In genomic region chr7:29953086-29953485, GRCm38 (mm10) we compare ENCODE assay signal across 8 mouse cellular contexts. TPM values are rescaled to one million over a fixed set of nuclear protein-coding genes. Genes with fewer than 3 reads are reported as not detected.
DNase-seq lines count a peak whose midpoint lies in the region; ATAC-seq and TF ChIP-seq lines count a peak whose summit lies in the region.

No protein-coding gene starts in this region.

- H3K9me3 ChIP-seq in megakaryocyte, embryonic 14.5 days = peaks cover 9% of the 10 kb centered on the region
- H3K9me3 ChIP-seq in limb, embryonic 12.5 days = no peaks in the 10 kb centered on the region

- H3K27me3 ChIP-seq in cerebellum, adult 2 months (ENCODE audit: control insufficient read depth, insufficient read depth, low read length) = no peaks in the 10 kb centered on the region
- no peaks in the 10 kb centered on the region for H3K27me3 ChIP-seq in megakaryocyte, embryonic 14.5 days (replicated peaks)
- no peaks in the 10 kb centered on the region for H3K27me3 ChIP-seq in limb, embryonic 12.5 days
- no peaks in the 10 kb centered on the region for H3K27me3 ChIP-seq in small intestine, adult 2 months (ENCODE audit: control insufficient read depth, insufficient read depth, low read length)

- no peak for DNase-seq in cerebellum, adult 2 months
- DNase-seq in right cerebral cortex, postnatal 14 days = no peak
- DNase-seq in thymus, adult 18-20 months = no peak

- no peak for TF ChIP-seq POLR2A in cerebellum, adult 2 months (IDR thresholded peaks at IDR 0.05; ENCODE audit: borderline replicate concordance, insufficient read depth, low read length)
- TF ChIP-seq POLR2A in small intestine, adult 2 months (IDR thresholded peaks at IDR 0.05; ENCODE audit: low read depth, low read length) = no peak

- H3K4me2 ChIP-seq in limb, embryonic 12.5 days = peak overlapping the region; percentile 59

- H3K4me1 ChIP-seq in cerebellum, adult 2 months (ENCODE audit: control insufficient read depth, insufficient read depth, low read length) = no peaks in the 10 kb centered on the region
- peaks cover 17% of the 10 kb centered on the region for H3K4me1 ChIP-seq in megakaryocyte, embryonic 14.5 days
- H3K4me1 ChIP-seq in limb, embryonic 12.5 days (replicated peaks) = peaks cover 4% of the 10 kb centered on the region; the same call in 1 of the 2 replicates
- no peaks in the 10 kb centered on the region for H3K4me1 ChIP-seq in small intestine, adult 2 months (ENCODE audit: control insufficient read depth, insufficient read depth, insufficient read length, low read length)

- peak overlapping the region; percentile 50 for H3K4me3 ChIP-seq in cerebellum, adult 2 months (replicated peaks; ENCODE audit: insufficient read depth, low read depth, low read length)
- peak overlapping the region; percentile 95 for H3K4me3 ChIP-seq in megakaryocyte, embryonic 14.5 days (replicated peaks)
- H3K4me3 ChIP-seq in limb, embryonic 12.5 days (replicated peaks) = peak overlapping the region; percentile 74
- H3K4me3 ChIP-seq in small intestine, adult 2 months (ENCODE audit: low read depth, low read length) = 0 out of 2 replicates have a peak overlapping the region, but pooled peaks have one; percentile 78

- H3K9ac ChIP-seq in limb, embryonic 12.5 days (replicated peaks) = peak overlapping the region; percentile 89

- TF ChIP-seq CTCF in cerebellum, adult 2 months (IDR thresholded peaks at IDR 0.05; ENCODE audit: borderline replicate concordance, insufficient read depth, low read depth, low read length) = no peak
- TF ChIP-seq CTCF in small intestine, adult 2 months (IDR thresholded peaks at IDR 0.05; ENCODE audit: extremely low read depth, insufficient read length, insufficient replicate concordance, low read depth, low read length) = no peak

- peak overlapping the region; percentile 83; the same call in 1 of the 2 replicates for H3K27ac ChIP-seq in cerebellum, adult 2 months (ENCODE audit: insufficient read depth, low read length)
- H3K27ac ChIP-seq in limb, embryonic 12.5 days = peak overlapping the region; percentile 96
- no peak overlapping the region for H3K27ac ChIP-seq in small intestine, adult 2 months (ENCODE audit: insufficient read depth, low read depth, low read length)

- no peak for ATAC-seq in cerebellum, adult (ENCODE audit: insufficient number of reproducible peaks, low FRiP score, low TSS enrichment)
- ATAC-seq in megakaryocyte, adult 5-6 weeks (ENCODE audit: poor library complexity, severe bottlenecking) = no peak
- ATAC-seq in limb, embryonic 12.5 days (ENCODE audit: insufficient number of reproducible peaks, insufficient read depth, low FRiP score, low TSS enrichment, low read depth) = no peak

- H3K36me3 ChIP-seq in megakaryocyte, embryonic 14.5 days (replicated peaks; ENCODE audit: low read length) = peaks cover 28% of the 10 kb centered on the region
- H3K36me3 ChIP-seq in limb, embryonic 12.5 days = peaks cover 30% of the 10 kb centered on the region
- H3K36me3 ChIP-seq in small intestine, adult 2 months (ENCODE audit: control insufficient read depth, insufficient read depth, low read length) = no peaks in the 10 kb centered on the region; the same call in 1 of the 2 replicates

- WGBS in cerebellum, adult 2 months = 21% methylated on average over 10 of the region's 10 CpGs
- 37% methylated on average over 10 of the region's 10 CpGs for WGBS in limb, embryonic 12.5 days
- WGBS in small intestine, adult 2 months = 35% methylated on average over 10 of the region's 10 CpGs

RNA-seq across cellular contexts. Expression of gene Zfp74, which starts 0.8 kb away (rescaled TPM):
- 15.4 and 17.3 TPM in 2 replicates for polyA plus RNA-seq in cerebellum, adult 2 months (2012; rRNA removed)
- polyA plus RNA-seq in megakaryocyte, embryonic 14.5 days (2012; ENCODE audit: insufficient read depth, low replicate concordance) = 1.2 TPM in 1 of 2 replicates, not detected in the other
- total RNA-seq in megakaryocyte, adult 5-6 weeks (2015) = 6.7 and 6.9 TPM in 2 replicates
- 2.9 and 3.5 TPM in 2 replicates for total RNA-seq in megakaryocyte, adult 5-6 weeks (2017)
- polyA plus RNA-seq in limb, embryonic 12.5 days (2016; fragmentation: Nextera tagmentation; extraction: Ambion mirVana) = 15.5 and 18.0 TPM in 2 replicates
- polyA plus RNA-seq in small intestine, adult 2 months (2012; rRNA removed) = 0.38 and 2.7 TPM in 2 replicates

RNA-seq across cellular contexts. Expression of gene Zfp568, which starts 30.7 kb away (rescaled TPM):
- 3.3 and 4.2 TPM in 2 replicates for polyA plus RNA-seq in cerebellum, adult 2 months (2012; rRNA removed)
- polyA plus RNA-seq in megakaryocyte, embryonic 14.5 days (2012; ENCODE audit: insufficient read depth, low replicate concordance) = 0.43 and 0.93 TPM in 2 replicates
- 4.9 and 7.0 TPM in 2 replicates for total RNA-seq in megakaryocyte, adult 5-6 weeks (2015)
- total RNA-seq in megakaryocyte, adult 5-6 weeks (2017) = 14.6 and 15.1 TPM in 2 replicates
- 31.5 and 33.0 TPM in 2 replicates for polyA plus RNA-seq in limb, embryonic 12.5 days (2016; fragmentation: Nextera tagmentation; extraction: Ambion mirVana)
- 1.3 and 2.3 TPM in 2 replicates for polyA plus RNA-seq in small intestine, adult 2 months (2012; rRNA removed)

RNA-seq across cellular contexts. Expression of gene Zfp383, which starts 45.1 kb away (rescaled TPM):
- polyA plus RNA-seq in cerebellum, adult 2 months (2012; rRNA removed) = 13.4 and 14.0 TPM in 2 replicates
- polyA plus RNA-seq in megakaryocyte, embryonic 14.5 days (2012; ENCODE audit: insufficient read depth, low replicate concordance) = not detected in 2 replicates
- 1.5 and 1.7 TPM in 2 replicates for total RNA-seq in megakaryocyte, adult 5-6 weeks (2015)
- total RNA-seq in megakaryocyte, adult 5-6 weeks (2017) = 0.37 and 2.0 TPM in 2 replicates
- polyA plus RNA-seq in limb, embryonic 12.5 days (2016; fragmentation: Nextera tagmentation; extraction: Ambion mirVana) = 6.7 TPM in 2 replicates
- polyA plus RNA-seq in small intestine, adult 2 months (2012; rRNA removed) = 0.04 and 0.14 TPM in 2 replicates

RNA-seq across cellular contexts. Expression of gene Zfp27, which starts 46.7 kb away (rescaled TPM):
- polyA plus RNA-seq in cerebellum, adult 2 months (2012; rRNA removed) = 13.7 and 14.4 TPM in 2 replicates
- polyA plus RNA-seq in megakaryocyte, embryonic 14.5 days (2012; ENCODE audit: insufficient read depth, low replicate concordance) = 0.04 TPM in 1 of 2 replicates, not detected in the other
- 2.0 and 3.1 TPM in 2 replicates for total RNA-seq in megakaryocyte, adult 5-6 weeks (2015)
- 4.3 and 4.8 TPM in 2 replicates for total RNA-seq in megakaryocyte, adult 5-6 weeks (2017)
- polyA plus RNA-seq in limb, embryonic 12.5 days (2016; fragmentation: Nextera tagmentation; extraction: Ambion mirVana) = 12.8 and 13.3 TPM in 2 replicates
- 0.69 and 0.81 TPM in 2 replicates for polyA plus RNA-seq in small intestine, adult 2 months (2012; rRNA removed)
